Mouse (Mus musculus): Measurements from ENCODE around the gene Pex1. TPM values are rescaled to one million over a fixed set of nuclear protein-coding genes. Genes with fewer than 3 reads are reported as not detected.

Gene Pex1
- polyA plus RNA-seq, 1 experiment from 2014 or later, result 13.6 TPM

DNA sequence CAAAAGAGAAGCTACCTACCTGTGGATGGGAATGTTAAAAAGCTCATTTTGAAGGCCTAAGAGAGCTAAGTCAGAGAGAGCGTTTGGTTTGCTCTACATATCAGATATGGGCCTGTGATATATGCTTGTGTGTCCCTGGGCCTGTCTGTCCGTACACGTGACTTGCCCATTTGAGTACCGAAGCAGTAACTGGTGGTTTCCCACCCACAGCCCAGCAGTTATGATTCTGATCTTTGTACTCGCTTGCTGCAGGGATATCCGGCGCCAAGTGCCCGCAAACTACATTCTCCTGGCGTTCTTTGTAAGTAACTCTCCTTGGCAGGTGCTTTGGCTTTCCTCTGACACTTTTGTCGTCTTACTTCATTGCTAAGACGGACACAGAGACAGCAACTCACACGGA is 70.7 kb downstream of the Pex1 start:
- 89% methylated on average over 12 of the region's 12 CpGs for WGBS

GRCm38 (mm10) chr5:3669938-3670554 is 74.2 kb downstream of the Pex1 start:
- ATAC-seq (ENCODE audit: low FRiP score) (no peak), DNase-seq (ENCODE audit: low spot score, missing footprints) (peak; percentile 62)
- no peaks in the 10 kb centered on the region for H3K9me3 ChIP-seq (ENCODE audit: control insufficient read depth, low read length)
- H3K36me3 ChIP-seq (ENCODE audit: control insufficient read depth, insufficient read depth, low read length), result no peaks in the 10 kb centered on the region
- no peak overlapping the region for H3K4me3 ChIP-seq (ENCODE audit: low read depth, low read length)
- H3K4me2 ChIP-seq, result no peak overlapping the region
- 92% methylated on average over 6 of the region's 6 CpGs for WGBS
- no peak overlapping the region for H3K27ac ChIP-seq (ENCODE audit: low read depth, low read length)
- no peak overlapping the region for H3K9ac ChIP-seq (ENCODE audit: low read length)
- H3K27me3 ChIP-seq (ENCODE audit: control insufficient read depth, insufficient read depth, low read length), result no peaks in the 10 kb centered on the region
- H3K4me1 ChIP-seq (ENCODE audit: control insufficient read depth, insufficient read depth, low read length), result no peaks in the 10 kb centered on the region

More for the DNA sequence above, 70.7 kb downstream of the Pex1 start:
- Histone ChIP-seq H3K9ac (ENCODE audit: low read length) (no peak overlapping the region), H3K4me1 (ENCODE audit: control insufficient read depth, insufficient read depth, low read length) (no peaks in the 10 kb centered on the region), H3K9me3 (ENCODE audit: control insufficient read depth, low read length) (no peaks in the 10 kb centered on the region), H3K36me3 (ENCODE audit: control insufficient read depth, insufficient read depth, low read length) (no peaks in the 10 kb centered on the region), H3K4me2 (no peak overlapping the region), H3K4me3 (ENCODE audit: low read depth, low read length) (no peak overlapping the region), H3K27me3 (ENCODE audit: control insufficient read depth, insufficient read depth, low read length) (no peaks in the 10 kb centered on the region), H3K27ac (ENCODE audit: low read depth, low read length) (no peak overlapping the region)
- DNase-seq (ENCODE audit: low spot score, missing footprints), result no peak
- no peak for ATAC-seq (ENCODE audit: low FRiP score)

Small RNA genes within 50 kb of the gene (microRNA-seq; reads per million reads assigned to microRNA genes)
- gene Gm26238, result not detected

Other genes starting within 250 kb of the Pex1 start
- gene Fam133b, start 52.2 kb upstream of the Pex1 start, polyA plus RNA-seq (2014; fragmentation: Nextera tagmentation; extraction: Ambion mirVana), result 43.0 and 47.3 TPM in 2 replicates
- 2.0 and 3.4 TPM in 2 replicates for gene 1700109H08Rik, start 24.5 kb upstream of the Pex1 start, polyA plus RNA-seq (2014; fragmentation: Nextera tagmentation; extraction: Ambion mirVana)
- gene Rbm48, start 519 bp downstream of the Pex1 start, polyA plus RNA-seq (2014; fragmentation: Nextera tagmentation; extraction: Ambion mirVana), result 13.8 and 15.9 TPM in 2 replicates
- gene Tmbim7, start 55.1 kb downstream of the Pex1 start, polyA plus RNA-seq (2014; fragmentation: Nextera tagmentation; extraction: Ambion mirVana), result not detected in 2 replicates
- gene Gatad1, start 61.1 kb downstream of the Pex1 start, polyA plus RNA-seq (2014; fragmentation: Nextera tagmentation; extraction: Ambion mirVana), result 86.4 and 88.8 TPM in 2 replicates
- gene Ankib1, start 206.9 kb downstream of the Pex1 start, polyA plus RNA-seq (2014; fragmentation: Nextera tagmentation; extraction: Ambion mirVana), result 15.0 and 15.9 TPM in 2 replicates
- 68.0 and 77.8 TPM in 2 replicates for gene Krit1, start 207.1 kb downstream of the Pex1 start, polyA plus RNA-seq (2014; fragmentation: Nextera tagmentation; extraction: Ambion mirVana)
- gene Lrrd1, start 249.1 kb downstream of the Pex1 start, polyA plus RNA-seq (2014; fragmentation: Nextera tagmentation; extraction: Ambion mirVana), result 0.10 TPM in 1 of 2 replicates, not detected in the other